Mouse (Mus musculus) hindbrain, embryonic 10.5 days (tissue): Measurements from ENCODE around the gene Wscd2. TPM values are rescaled to one million over a fixed set of nuclear protein-coding genes. Genes with fewer than 3 reads are reported as not detected.

Source experiments
- DNase-seq: peaks from one replicate; pipeline ENCODE4 v3.0.0-alpha.2; 2017; ENCODE audit warnings: low spot score
- H3K27ac ChIP-seq: fragments of 300-500 bp; sonication (generic); 2 replicates; pipeline ENCODE4 v1.5.1; 2016; ENCODE audit warnings: mild to moderate bottlenecking, moderate library complexity
- H3K27me3 ChIP-seq: fragments of 300-500 bp; sonication (generic); 2 replicates; pipeline ENCODE4 v1.6.1; 2016; ENCODE audit warnings: mild to moderate bottlenecking; ENCODE audit not compliant: poor library complexity, insufficient read depth, severe bottlenecking
- H3K36me3 ChIP-seq: fragments of 300-500 bp; sonication (generic); 2 replicates; pipeline ENCODE4 v1.6.1; 2016; ENCODE audit warnings: mild to moderate bottlenecking, moderate library complexity
- H3K4me1 ChIP-seq: fragments of 300-500 bp; sonication (generic); replicated peaks from 2 replicates; pipeline ENCODE4 v1.6.1; 2016; ENCODE audit warnings: mild to moderate bottlenecking
- H3K4me3 ChIP-seq: fragments of 300-500 bp; sonication (generic); 2 replicates; pipeline ENCODE4 v1.5.1; 2016; ENCODE audit warnings: mild to moderate bottlenecking, moderate library complexity
- H3K9me3 ChIP-seq: fragments of 300-500 bp; sonication (generic); 2 replicates; pipeline ENCODE4 v1.6.1; 2016; ENCODE audit warnings: mild to moderate bottlenecking, moderate library complexity
- WGBS: fragments of 180-500 bp; shearing (Covaris S2); methylation state at CpG from one replicate; pipeline ENCODE4 v1.1.7; 2016; 5-methylcytosine and 5-hydroxymethylcytosine counted together
- polyA plus RNA-seq: library from polyadenylated mRNA; unstranded; fragments of >200 nt; fragmentation: Nextera tagmentation; extraction: Ambion mirVana; gene quantifications from 2 replicates; pipeline ENCODE4 v1.2.1, GENCODE M21; 2016

Gene Wscd2
- polyA plus RNA-seq, 1 experiment from 2014 or later, result 14.5 TPM

- no peaks in the 10 kb centered on the region for H3K36me3 ChIP-seq
- no peaks in the 10 kb centered on the region for H3K27me3 ChIP-seq
- no peaks in the 10 kb centered on the region for H3K9me3 ChIP-seq
- peaks cover 35% of the 10 kb centered on the region for H3K4me1 ChIP-seq
- H3K4me3 ChIP-seq, result no peak overlapping the region
- WGBS, result 90% methylated on average over 4 of the region's 4 CpGs
- no peak overlapping the region for H3K27ac ChIP-seq
- no peak for DNase-seq
These were observed 128.6 kb downstream of the Wscd2 start for GRCm38 (mm10) chr5:113618716-113619115.

- Histone ChIP-seq H3K4me3 (no peak overlapping the region), H3K27me3 (no peaks in the 10 kb centered on the region), H3K36me3 (no peaks in the 10 kb centered on the region), H3K4me1 (peaks cover 38% of the 10 kb centered on the region), H3K9me3 (no peaks in the 10 kb centered on the region), H3K27ac (0 out of 2 replicates have a peak overlapping the region, but pooled peaks have one; percentile 56)
- 94% methylated on average over 1 of the region's 1 CpGs for WGBS
- DNase-seq, result no peak
These were observed 129.0 kb downstream of the Wscd2 start for GRCm38 (mm10) chr5:113619151-113619550.

- H3K4me1 ChIP-seq, result peaks cover 38% of the 10 kb centered on the region
- peak overlapping the region; percentile 19; the same call in 1 of the 2 replicates for H3K27ac ChIP-seq
- no peaks in the 10 kb centered on the region for H3K36me3 ChIP-seq
- H3K27me3 ChIP-seq, result no peaks in the 10 kb centered on the region
- H3K9me3 ChIP-seq, result no peaks in the 10 kb centered on the region
- 66% methylated on average over 16 of the region's 16 CpGs for WGBS
- H3K4me3 ChIP-seq, result no peak overlapping the region
- DNase-seq, result peak; percentile 34
These were observed 130.1 kb downstream of the Wscd2 start for GRCm38 (mm10) chr5:113620130-113620716.

- DNase-seq, result no peak
- no peak overlapping the region for H3K27ac ChIP-seq
- peaks cover 38% of the 10 kb centered on the region for H3K4me1 ChIP-seq
- WGBS, result 76% methylated on average over 7 of the region's 7 CpGs
- no peaks in the 10 kb centered on the region for H3K9me3 ChIP-seq
- H3K36me3 ChIP-seq, result no peaks in the 10 kb centered on the region
- H3K4me3 ChIP-seq, result no peak overlapping the region
- no peaks in the 10 kb centered on the region for H3K27me3 ChIP-seq
These were observed 130.9 kb downstream of the Wscd2 start for GRCm38 (mm10) chr5:113620999-113621398.

GRCm38 (mm10) chr5:113623052-113623451, 132.9 kb downstream of the Wscd2 start:
- Histone ChIP-seq H3K36me3 (no peaks in the 10 kb centered on the region), H3K4me1 (peaks cover 56% of the 10 kb centered on the region), H3K27me3 (peaks cover 2% of the 10 kb centered on the region; the same call in 1 of the 2 replicates), H3K4me3 (no peak overlapping the region), H3K9me3 (no peaks in the 10 kb centered on the region), H3K27ac (peak overlapping the region; percentile 83)
- 10% methylated on average over 2 of the region's 2 CpGs for WGBS
- DNase-seq, result peak; percentile 25

GRCm38 (mm10) chr5:113625068-113625467, 134.9 kb downstream of the Wscd2 start:
- no peaks in the 10 kb centered on the region for H3K36me3 ChIP-seq
- H3K9me3 ChIP-seq, result no peaks in the 10 kb centered on the region
- 84% methylated on average over 4 of the region's 4 CpGs for WGBS
- peaks cover 61% of the 10 kb centered on the region for H3K4me1 ChIP-seq
- no peak overlapping the region for H3K4me3 ChIP-seq
- no peak overlapping the region for H3K27ac ChIP-seq
- DNase-seq, result no peak
- H3K27me3 ChIP-seq, result peaks cover 6% of the 10 kb centered on the region; the same call in 1 of the 2 replicates

GRCm38 (mm10) chr5:113626352-113626751, 136.2 kb downstream of the Wscd2 start:
- Histone ChIP-seq H3K4me1 (peaks cover 62% of the 10 kb centered on the region), H3K9me3 (no peaks in the 10 kb centered on the region), H3K27ac (0 out of 2 replicates have a peak overlapping the region, but pooled peaks have one; percentile 62), H3K36me3 (no peaks in the 10 kb centered on the region), H3K27me3 (peaks cover 11% of the 10 kb centered on the region; the same call in 1 of the 2 replicates), H3K4me3 (no peak overlapping the region)
- no peak for DNase-seq
- 83% methylated on average over 8 of the region's 8 CpGs for WGBS

- H3K4me3 ChIP-seq, result no peak overlapping the region
- H3K27me3 ChIP-seq, result peaks cover 13% of the 10 kb centered on the region
- H3K4me1 ChIP-seq, result peaks cover 64% of the 10 kb centered on the region
- H3K27ac ChIP-seq, result peak overlapping the region; percentile 62
- no peaks in the 10 kb centered on the region for H3K36me3 ChIP-seq
- no peaks in the 10 kb centered on the region for H3K9me3 ChIP-seq
- 81% methylated on average over 5 of the region's 5 CpGs for WGBS
- DNase-seq, result no peak
These were observed 136.9 kb downstream of the Wscd2 start for GRCm38 (mm10) chr5:113626991-113627390.

GRCm38 (mm10) chr5:113627820-113628437, 137.8 kb downstream of the Wscd2 start:
- Histone ChIP-seq H3K27ac (peak overlapping the region; percentile 67), H3K9me3 (no peaks in the 10 kb centered on the region), H3K4me3 (no peak overlapping the region), H3K4me1 (peaks cover 63% of the 10 kb centered on the region), H3K27me3 (peaks cover 15% of the 10 kb centered on the region), H3K36me3 (no peaks in the 10 kb centered on the region)
- no peak for DNase-seq
- 62% methylated on average over 11 of the region's 11 CpGs for WGBS

GRCm38 (mm10) chr5:113629248-113629647, 139.1 kb downstream of the Wscd2 start:
- peaks cover 63% of the 10 kb centered on the region for H3K4me1 ChIP-seq
- 85% methylated on average over 3 of the region's 3 CpGs for WGBS

GRCm38 (mm10) chr5:113630116-113630515, 140.0 kb downstream of the Wscd2 start:
- Histone ChIP-seq H3K9me3 (no peaks in the 10 kb centered on the region), H3K4me3 (no peak overlapping the region), H3K4me1 (peaks cover 71% of the 10 kb centered on the region), H3K27ac (peak overlapping the region; percentile 50; the same call in 1 of the 2 replicates), H3K27me3 (peaks cover 15% of the 10 kb centered on the region), H3K36me3 (no peaks in the 10 kb centered on the region)
- DNase-seq, result no peak
- 62% methylated on average over 10 of the region's 10 CpGs for WGBS

More at GRCm38 (mm10) chr5:113629248-113629647, 139.1 kb downstream of the Wscd2 start:
- no peaks in the 10 kb centered on the region for H3K9me3 ChIP-seq
- DNase-seq, result no peak
- no peak overlapping the region for H3K27ac ChIP-seq
- no peaks in the 10 kb centered on the region for H3K36me3 ChIP-seq
- peaks cover 15% of the 10 kb centered on the region for H3K27me3 ChIP-seq
- H3K4me3 ChIP-seq, result no peak overlapping the region

- 70% methylated on average over 9 of the region's 9 CpGs for WGBS
- H3K36me3 ChIP-seq, result no peaks in the 10 kb centered on the region
- no peaks in the 10 kb centered on the region for H3K9me3 ChIP-seq
- peaks cover 12% of the 10 kb centered on the region; the same call in 1 of the 2 replicates for H3K27me3 ChIP-seq
- H3K4me3 ChIP-seq, result no peak overlapping the region
- DNase-seq, result no peak
- peak overlapping the region; percentile 50 for H3K27ac ChIP-seq
- peaks cover 58% of the 10 kb centered on the region for H3K4me1 ChIP-seq
These were observed 143.0 kb downstream of the Wscd2 start for GRCm38 (mm10) chr5:113633037-113633714.
